Mouse (Mus musculus) CD8-positive naive resting alpha-beta T cell, adult 2 months (primary cell): ENCODE data around the gene Trir.

Experiments used
- DNase-seq, 2 experiments: peaks; one replicate each; pipeline ENCODE4 v3.0.0; 2022; ENCODE audit warnings: low read depth in 2 of 2, low spot score in 2 of 2

Gene Trir

DNA sequence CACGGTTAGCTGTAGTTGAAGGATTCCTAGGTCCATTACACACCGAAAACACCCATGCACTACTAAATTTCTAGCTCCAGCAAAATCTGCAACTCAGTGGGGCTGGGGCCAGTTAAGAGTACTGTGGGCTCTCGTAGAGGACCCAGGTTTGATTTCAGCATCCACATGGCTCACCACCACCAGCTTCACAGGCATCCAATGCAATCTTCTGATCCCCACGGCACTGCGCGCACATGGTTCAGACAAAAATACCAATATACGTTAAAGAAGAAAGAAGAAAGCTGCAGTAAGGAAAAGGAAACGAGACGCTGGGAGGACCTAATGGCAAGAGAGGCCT is 9.7 kb downstream of the Trir start:
- no peak for DNase-seq

DNA sequence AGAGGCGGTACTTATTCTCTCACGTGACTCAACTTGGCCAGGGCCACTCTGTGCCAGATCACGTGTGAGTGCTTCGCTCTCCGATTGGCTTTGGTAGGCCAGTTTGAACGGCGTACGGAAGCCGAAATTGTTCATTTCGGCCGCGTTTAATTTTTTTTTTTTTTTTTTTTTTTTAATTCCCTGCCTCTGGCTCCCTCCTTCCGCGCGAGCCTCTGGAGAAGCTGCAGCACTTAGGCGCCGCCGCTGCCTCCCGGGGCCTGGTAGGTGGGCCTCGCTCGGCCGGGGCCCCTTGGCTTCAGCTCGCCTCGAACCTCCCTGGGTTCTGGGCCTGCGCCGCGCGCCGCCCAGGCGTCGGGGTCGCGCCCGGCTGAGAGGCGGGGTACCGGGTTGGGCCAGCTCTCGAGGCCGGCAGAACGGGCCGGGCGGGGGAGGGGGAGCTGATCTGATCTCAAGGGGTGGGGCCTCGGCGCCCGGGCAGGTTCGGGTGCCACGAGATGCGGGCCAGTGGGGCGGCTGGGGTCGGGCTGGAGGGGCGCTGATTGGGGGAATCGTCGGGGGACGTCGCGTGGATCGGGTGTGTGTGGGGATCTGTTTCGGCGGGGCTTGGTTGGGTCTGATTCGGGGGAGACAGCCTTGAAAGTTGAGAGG is 10.2 kb downstream of the Trir start, which contains the start of gene Tnpo2:
Gene Tnpo2 (plus strand): TSS at position 198 of the 648 bp plus-strand sequence.
- peak; percentile 76 to 85 for DNase-seq

DNA sequence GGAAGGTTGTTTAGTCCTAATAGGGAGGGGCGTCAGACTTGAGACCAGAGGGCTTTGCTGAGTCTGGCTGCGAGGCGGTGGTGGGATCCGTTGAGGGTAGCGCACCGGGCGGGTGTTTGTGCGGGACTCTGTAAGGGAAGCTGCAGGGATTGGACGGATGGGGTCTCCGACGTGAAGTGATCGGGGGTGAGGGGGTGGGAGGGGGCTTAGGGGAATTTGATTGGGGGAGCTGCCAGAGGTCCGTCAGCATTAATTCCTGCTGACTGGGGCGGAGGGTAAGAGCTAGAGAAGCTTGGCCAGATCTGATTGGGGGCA is 10.7 kb downstream of the Trir start:
- no peak for DNase-seq

DNA sequence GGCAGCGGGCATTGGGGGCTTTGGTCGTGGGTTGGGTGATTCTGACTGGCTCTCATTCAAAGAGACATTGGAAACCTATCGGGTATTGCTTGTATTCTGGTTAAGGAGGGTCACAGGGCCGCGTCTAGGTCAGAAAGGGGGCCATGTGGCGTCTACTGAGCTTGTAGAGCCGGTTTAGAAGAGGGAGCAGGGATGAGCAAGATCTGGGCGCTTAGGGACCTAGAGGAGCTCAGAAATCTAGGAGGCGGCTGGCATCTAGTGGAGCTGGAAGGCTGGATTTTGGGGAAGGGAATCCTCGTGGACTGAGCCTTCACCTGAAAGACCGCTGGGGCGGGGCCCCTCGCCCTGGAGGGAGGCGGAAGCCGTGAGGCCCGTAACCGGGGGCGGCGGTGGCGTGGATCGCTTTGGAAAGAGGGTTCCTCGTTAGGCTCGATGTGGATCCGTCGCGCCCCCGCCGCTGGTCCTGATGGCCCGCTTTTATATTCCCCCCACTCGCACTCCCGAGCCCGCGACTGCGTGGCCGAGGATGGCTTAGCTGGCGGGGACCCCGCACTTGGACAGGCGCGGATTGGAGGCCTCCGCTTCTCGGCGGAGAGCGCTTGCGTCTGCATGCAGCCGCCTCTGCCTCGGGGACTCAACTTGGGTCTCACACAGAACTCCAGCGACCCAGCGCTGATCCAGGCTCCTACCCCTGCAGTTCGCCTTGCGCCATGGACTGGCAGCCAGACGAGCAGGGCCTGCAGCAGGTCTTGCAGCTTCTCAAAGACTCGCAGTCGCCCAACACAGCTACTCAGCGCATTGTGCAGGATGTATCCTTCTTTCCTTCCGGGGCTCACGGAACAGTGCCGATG is 11.3 kb downstream of the Trir start:
- peak; percentile 26 to 36 for DNase-seq

DNA sequence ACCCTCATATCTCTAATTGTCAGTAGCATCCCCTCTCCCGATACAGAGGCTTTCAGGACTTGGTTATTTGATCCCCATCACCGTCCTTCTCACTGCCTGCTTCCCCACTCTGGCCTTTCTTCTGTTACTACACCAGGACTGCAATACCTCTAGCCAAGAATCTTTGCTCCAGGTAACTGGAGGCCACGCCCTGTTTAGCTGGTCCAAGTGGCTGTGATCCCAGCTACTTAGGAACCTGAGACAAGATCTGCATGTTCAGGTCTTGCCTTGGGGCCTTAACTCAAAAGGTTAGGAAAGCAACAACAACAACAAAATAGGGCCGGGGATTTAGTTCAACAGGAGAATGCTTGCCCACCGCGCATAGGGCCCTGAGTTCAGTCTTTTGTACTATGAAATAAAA is 17.0 kb downstream of the Trir start:
- DNase-seq = no peak

DNA sequence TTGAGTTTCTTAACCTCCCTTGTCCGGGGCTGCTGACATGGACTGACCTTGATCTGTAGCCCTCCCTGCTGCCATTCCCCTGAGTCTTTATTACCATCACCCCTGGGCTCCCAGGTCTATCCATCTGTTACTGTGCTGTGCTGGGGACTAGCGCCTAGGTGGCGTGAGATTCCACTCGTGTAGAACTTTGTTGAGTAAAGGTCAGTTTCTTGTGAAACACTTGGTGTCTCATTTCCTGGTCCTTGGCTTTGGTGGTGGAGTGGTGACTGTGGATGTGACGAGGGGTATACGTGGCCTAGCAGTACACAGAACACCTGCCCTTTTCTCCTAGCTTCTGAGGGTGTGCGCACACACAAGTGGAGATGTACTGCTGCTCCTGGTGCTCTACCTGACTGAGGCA is 30.7 kb downstream of the Trir start:
- DNase-seq = no peak

DNA sequence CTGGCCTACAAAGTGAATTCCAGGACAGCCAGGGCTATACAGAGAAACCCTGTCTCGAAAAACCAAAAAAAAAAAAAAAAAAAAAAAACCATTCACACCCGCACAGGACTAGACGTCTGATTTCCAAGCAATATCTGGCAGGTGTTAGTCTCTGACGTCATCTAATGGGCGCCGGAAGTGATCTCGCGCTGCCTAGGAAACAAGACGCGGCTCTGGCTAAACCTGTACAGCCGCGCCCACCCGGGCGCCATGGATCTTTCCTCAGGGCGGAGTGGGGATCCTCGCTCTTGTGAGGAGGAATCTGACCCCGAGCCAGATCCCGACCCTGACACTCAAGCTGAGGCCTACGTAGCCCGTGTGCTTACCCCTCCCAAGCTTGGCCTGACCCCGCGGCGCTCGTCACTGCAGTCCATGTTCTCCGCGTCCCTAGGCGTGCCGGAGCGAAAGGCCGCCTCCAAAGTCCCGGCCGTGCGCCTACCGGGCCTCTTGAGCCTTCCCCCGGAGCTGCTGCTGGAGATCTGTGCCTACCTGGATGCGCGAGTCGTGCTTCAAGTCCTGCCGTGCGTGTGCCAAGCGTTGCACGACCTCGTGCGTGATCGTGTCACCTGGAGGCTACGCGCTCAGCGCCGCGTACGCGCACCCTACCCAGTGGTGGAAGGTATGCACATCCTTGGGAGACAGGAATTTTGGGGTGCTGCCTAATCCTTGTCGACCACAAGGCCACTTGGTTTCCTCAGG is 33.4 kb downstream of the Trir start, which contains the start of gene Fbxw9:
Gene Fbxw9 (plus strand): TSS at position 177 of the 738 bp plus-strand sequence.
- peak; percentile 79 to 91 for DNase-seq

DNA sequence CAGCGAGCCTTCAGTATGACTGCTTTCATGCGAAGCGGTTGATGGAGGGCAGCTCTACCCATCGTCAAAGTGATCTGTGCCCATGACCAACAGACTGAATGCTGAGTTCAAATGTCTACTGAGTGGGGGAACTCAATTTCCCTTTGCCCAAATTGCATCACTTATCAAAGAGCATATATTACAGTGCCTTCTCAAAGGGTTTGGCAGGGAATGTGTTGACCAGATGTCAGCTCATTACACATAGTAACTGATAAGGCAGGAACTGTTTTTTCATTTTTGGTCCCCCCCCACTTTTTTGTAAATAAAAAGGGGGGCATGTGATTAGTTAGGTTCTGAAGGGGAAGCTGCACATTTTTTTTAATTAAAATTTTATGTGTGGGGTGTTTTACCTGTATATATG is 36.0 kb downstream of the Trir start:
- no peak for DNase-seq

DNA sequence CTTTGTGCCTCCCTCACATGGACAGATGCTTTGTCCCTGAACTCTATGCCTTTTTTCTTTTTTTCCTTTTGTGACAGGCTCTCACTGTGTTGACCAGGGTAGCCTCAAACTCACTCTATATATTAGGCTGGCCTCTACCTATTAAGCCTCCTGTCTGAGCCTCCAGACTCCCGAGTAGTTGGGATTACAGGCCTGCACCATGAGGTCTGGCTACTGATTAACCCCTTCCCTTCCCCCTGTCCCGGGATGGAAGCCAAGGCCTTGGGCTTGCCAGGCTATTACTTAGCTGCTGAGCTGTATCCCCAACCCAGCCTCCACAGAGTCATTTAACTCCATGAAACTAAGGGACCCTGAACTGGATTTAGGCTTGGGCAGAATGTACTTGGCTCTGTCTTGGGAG is 38.6 kb downstream of the Trir start:
- no peak for DNase-seq

DNA sequence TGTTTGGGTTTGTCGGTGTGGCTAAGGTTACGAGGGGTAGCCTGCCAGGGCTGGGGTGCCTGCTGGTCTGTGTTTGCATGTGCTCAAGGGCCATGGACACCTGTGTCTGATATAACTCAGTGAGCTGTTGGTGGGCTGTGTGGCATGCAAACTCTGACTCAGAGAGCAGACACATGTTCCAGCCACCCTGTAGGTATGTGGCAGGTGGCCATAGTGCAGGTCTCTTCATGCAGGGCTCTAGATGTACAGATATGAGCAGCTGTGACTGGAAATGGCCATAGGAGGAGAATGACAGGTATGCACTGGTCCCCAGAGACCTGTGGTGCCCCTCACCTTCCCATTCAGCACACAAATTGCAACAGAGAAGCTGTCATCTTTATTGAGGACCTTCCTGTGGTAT is 40.5 kb downstream of the Trir start:
- no peak for DNase-seq

DNA sequence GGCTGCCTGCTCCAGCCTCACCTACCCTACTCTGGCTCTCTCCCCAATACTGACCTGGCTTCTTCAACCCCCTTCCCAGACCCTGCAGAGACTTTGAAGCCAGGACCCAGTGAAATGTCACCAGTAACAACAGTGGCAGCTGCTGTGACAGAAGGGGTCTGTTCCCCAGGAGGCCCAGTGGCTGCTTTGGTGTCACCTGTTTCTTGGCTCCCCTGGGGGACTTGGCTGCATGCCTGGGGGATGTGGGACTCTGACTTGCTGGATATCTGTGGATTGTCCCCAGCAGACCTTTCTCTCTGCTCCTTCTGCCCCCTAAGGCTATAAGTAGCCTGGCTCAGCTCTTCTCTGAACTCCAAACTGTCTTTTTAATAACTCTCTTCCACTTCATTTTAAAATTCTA is 41.4 kb downstream of the Trir start, which contains the start of gene Gm5741:
Gene Gm5741 (minus strand): TSS at position 1 of the 400 bp plus-strand sequence.
- no peak for DNase-seq

DNA sequence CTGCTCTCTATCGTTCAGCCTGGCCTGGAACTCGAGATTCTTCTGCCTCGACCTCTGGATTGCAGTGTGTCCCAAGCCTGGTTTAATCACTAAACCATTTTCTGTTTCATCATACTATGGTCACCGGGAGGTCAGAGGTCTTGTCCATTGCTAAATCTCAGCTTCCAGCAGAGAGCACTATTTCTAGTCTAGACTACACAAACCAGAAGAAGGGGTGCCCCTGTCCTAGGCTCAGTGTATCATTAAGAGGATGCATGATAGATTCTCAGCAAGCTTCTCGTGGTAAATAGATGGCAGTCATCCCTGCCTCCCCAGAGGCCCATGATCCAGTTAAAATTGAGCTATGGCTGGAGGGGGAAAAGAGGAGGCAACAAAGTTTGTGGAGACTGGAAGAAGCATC is 44.4 kb downstream of the Trir start:
- DNase-seq = no peak

DNA sequence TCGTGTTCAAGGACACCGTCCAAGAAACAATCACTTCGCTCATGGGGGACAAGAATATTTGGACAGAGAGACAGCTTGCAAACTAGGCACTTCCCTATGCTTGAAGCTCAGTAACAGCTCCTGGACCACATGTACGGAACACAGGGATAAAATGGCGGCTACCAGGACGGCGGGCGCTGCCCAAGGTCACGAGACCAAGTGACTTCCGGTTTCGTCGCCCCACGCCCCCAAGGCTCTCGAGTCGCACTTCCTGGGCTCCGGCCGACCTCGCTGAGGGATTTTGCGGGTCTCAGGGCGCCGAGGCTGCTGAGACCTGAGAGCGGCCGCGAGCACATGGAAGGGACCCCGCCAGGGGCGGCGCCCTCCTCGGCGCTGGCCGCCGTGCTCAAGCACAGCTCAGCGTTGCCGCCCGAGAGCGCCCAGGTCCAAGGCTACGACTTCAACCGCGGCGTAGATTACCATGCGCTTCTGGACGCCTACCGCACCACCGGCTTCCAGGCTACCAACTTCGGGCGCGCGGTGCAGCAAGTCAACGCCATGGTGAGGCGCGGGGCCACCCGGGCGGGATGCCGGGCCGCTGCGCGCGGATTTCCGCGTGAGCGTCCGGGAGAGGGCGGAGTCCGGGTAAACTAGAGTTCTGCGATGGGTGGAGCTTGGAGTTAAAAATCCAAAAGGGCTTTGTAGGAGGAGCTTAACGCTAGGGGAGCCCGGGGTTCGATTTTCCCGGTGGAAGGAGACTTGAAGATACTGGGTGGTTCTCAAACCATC is 45.1 kb downstream of the Trir start, which contains the start of gene Dhps:
Gene Dhps (plus strand): TSS at position 244 of the 768 bp plus-strand sequence.
- DNase-seq = peak; percentile 80 to 87

DNA sequence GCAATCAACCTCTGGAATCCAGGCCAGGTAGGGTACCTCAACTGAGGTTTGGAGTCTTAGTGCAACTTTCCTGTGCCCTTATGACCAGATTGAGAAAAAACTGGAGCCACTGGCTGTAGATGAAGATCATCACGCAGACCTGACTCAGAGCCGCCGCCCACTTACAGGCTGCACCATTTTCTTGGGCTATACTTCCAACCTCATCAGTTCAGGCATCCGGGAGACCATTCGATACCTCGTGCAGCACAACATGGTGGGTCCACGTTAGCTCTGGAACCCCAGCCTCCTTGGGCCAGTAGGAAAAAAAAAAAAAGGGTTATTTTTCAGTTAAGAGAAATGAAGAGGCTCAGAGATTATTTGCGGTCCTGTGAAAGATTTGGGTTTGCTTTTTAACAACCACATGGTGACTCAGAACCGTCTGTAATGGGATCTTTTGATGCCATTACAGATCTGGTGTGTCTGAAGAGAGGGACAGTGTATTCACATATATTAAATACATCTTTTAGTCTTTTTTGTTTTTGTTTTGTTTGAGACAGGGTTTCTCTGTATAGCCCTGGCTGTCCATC is 45.8 kb downstream of the Trir start:
- DNase-seq = no peak

DNA sequence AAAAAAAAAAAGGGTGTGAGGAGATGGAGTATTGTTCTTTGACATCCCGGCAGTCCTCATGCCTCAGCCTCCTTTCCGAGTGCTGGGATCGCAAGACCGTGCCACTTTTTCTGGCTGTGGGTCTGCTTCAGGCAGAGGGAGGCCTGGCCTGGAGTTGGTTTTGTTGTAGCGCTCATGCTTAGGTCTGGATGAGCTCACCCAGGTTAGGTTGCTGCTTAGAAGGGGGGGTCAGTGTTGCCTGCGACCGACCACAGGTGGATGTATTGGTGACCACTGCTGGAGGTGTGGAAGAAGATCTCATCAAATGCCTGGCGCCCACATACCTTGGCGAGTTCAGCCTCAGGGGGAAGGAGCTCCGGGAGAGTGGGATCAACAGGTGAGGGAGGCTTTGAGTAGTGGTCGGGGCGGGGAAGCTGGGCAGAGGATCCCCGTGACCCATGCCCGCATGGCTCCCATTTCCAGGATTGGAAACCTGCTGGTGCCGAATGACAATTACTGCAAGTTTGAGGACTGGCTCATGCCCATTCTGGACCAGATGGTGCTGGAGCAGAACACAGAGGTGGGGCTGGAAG is 46.5 kb downstream of the Trir start:
- no peak for DNase-seq

DNA sequence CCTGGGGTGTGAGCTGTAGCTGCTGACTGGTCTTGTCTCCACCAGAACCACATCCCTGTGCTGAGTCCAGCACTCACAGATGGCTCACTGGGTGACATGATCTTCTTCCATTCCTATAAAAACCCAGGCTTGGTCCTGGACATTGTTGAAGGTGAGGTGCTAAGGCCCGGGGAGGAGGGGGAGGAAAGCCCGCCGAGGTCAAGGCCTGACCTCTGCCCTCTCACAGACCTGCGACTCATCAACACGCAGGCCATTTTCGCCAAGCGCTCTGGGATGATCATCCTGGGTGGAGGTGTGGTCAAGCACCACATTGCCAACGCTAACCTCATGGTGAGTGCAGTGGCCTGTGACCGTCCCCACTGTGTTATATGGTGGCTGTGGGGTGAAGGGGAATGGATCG is 47.5 kb downstream of the Trir start:
- no peak for DNase-seq

DNA sequence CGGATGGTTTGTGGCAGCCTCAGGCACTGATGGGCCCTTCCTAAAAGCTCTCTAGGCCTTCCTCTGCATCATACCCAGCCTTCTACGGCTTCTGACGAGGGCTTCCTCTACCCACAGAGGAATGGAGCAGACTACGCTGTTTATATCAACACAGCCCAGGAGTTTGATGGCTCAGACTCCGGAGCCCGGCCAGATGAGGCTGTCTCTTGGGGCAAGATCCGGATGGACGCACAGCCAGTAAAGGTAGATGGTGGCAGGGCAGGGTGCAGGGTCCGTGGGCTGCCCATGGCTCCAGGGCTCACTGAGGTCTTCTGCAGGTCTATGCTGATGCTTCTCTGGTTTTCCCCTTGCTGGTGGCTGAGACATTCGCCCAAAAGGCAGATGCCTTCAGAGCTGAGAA is 48.0 kb downstream of the Trir start:
- DNase-seq = no peak

DNA sequence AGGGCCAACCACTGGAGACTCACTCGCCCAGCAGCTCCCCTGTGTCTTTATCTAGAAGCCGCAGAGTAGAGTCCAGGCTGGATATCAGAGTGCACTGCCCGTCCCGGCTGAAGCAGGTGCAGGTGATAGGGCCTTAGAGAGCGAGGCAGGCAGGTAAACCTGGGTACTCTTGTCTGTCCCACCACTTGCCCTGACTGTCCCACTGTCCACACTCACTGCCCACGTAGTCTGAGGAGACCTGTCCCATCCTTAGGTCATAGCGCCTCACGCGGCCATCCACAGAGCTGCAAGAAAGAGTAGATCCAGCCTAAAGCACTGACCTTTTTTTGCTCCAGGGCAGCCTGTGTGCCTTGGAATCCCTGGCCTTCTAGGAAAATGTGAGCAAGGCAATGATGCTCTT is 49.4 kb downstream of the Trir start:
- no peak for DNase-seq

DNA sequence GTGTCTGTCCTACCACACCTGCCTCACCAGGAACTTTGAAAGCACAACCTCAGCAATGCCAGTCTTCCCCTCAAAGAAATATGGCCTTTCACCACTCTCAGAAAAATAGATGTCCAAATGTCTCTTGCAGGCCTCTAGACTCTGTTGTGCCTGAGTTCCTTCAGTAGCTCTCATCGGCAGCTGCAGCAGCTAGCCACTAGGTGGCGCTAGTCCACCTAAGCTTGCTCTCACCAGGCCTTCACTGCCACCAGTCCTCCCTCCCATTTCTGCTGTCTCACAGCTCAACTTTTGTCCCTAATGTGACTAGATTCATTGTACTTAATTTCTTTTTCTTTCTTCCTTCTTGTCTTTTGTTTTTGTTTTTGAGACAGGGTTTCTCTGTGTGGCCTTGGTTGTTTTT is 50.4 kb downstream of the Trir start:
- peak; percentile 66 to 79 for DNase-seq
